Mouse (Mus musculus) heart, postnatal 4 days (tissue): ENCODE measurements at regions not wholly inside any gene's neighbourhood (a gene's known extent, or its start where the extent isn't known, plus 50 kb on each side); places are given as distances from the start of the nearest gene placed in this dataset.
A peak's percentile ranks its signal among the peaks of the same experiment; 100 is the strongest.

Experiments
- DNase-seq: peaks from one replicate; pipeline ENCODE4 v3.0.0; 2021

GRCm38 (mm10) chr16:30736662-30737326 is 137.3 kb downstream of the Fam43a start:
- peak; percentile 60 for DNase-seq

- no peak for DNase-seq
These were observed 138.0 kb downstream of the Fam43a start for GRCm38 (mm10) chr16:30737524-30737923.

- no peak for DNase-seq
These were observed 140.1 kb downstream of the Fam43a start for GRCm38 (mm10) chr16:30739651-30740050.

GRCm38 (mm10) chr16:30741192-30741591 is 141.7 kb downstream of the Fam43a start:
- DNase-seq, result no peak

GRCm38 (mm10) chr16:30742474-30742873 is 143.0 kb downstream of the Fam43a start:
- no peak for DNase-seq

GRCm38 (mm10) chr16:30743566-30743965 is 144.0 kb downstream of the Fam43a start:
- DNase-seq, result no peak

- DNase-seq, result no peak
These were observed 144.7 kb downstream of the Fam43a start for GRCm38 (mm10) chr16:30744237-30744636.

GRCm38 (mm10) chr16:30745598-30746181 is 146.2 kb downstream of the Fam43a start:
- DNase-seq, result peak; percentile 39

- DNase-seq, result no peak
These were observed 146.7 kb downstream of the Fam43a start for GRCm38 (mm10) chr16:30746211-30746610.

GRCm38 (mm10) chr16:30749841-30750240 is 150.3 kb downstream of the Fam43a start:
- no peak for DNase-seq

GRCm38 (mm10) chr16:30755771-30756170 is 156.2 kb downstream of the Fam43a start:
- DNase-seq, result no peak

GRCm38 (mm10) chr16:30756678-30757077 is 157.2 kb downstream of the Fam43a start:
- DNase-seq, result no peak

GRCm38 (mm10) chr16:30757556-30757955 is 158.0 kb downstream of the Fam43a start:
- DNase-seq, result no peak

- DNase-seq, result no peak
These were observed 158.5 kb downstream of the Fam43a start for GRCm38 (mm10) chr16:30758041-30758440.

GRCm38 (mm10) chr16:30759503-30759902 is 160.0 kb downstream of the Fam43a start:
- no peak for DNase-seq

GRCm38 (mm10) chr16:30761201-30761710 is 161.7 kb downstream of the Fam43a start:
- no peak for DNase-seq

- DNase-seq, result no peak
These were observed 163.5 kb downstream of the Fam43a start for GRCm38 (mm10) chr16:30762898-30763595.

- no peak for DNase-seq
These were observed 166.1 kb downstream of the Fam43a start for GRCm38 (mm10) chr16:30765591-30765990.

- DNase-seq, result peak; percentile 43
These were observed 169.5 kb downstream of the Fam43a start for GRCm38 (mm10) chr16:30769007-30769442.

GRCm38 (mm10) chr16:30769467-30769866 is 169.9 kb downstream of the Fam43a start:
- no peak for DNase-seq

GRCm38 (mm10) chr16:30772802-30773201 is 173.3 kb downstream of the Fam43a start:
- peak; percentile 40 for DNase-seq

GRCm38 (mm10) chr16:30774951-30775661 is 175.6 kb downstream of the Fam43a start:
- DNase-seq, result peak; percentile 56
